Mouse (Mus musculus) splenic B cell, adult 2 months (primary cell): Measurements from ENCODE around the gene Mbtd1.

Experiments
- DNase-seq: peaks from one replicate; pipeline ENCODE4 v3.0.0-alpha.2; 2011; ENCODE audit warnings: low read depth, low spot score
- H3K27me3 ChIP-seq: 2 replicates; pipeline ENCODE4 v1.6.1; 2012; ENCODE audit warnings: mild to moderate bottlenecking, low read length, moderate library complexity, mixed read lengths; ENCODE audit not compliant: control insufficient read depth, poor library complexity, insufficient read depth, severe bottlenecking
- H3K36me3 ChIP-seq: 2 replicates; pipeline ENCODE4 v1.6.1; 2012; ENCODE audit warnings: mild to moderate bottlenecking, low read length, moderate library complexity, mixed read lengths; ENCODE audit not compliant: control insufficient read depth, poor library complexity, insufficient read depth, severe bottlenecking

Gene Mbtd1

GRCm38 (mm10) chr11:93885572-93886410, at the start of gene Mbtd1, which contains the start of gene Utp18:
TSS of gene Mbtd1 (plus strand) at chr11:93885852.
TSS of gene Utp18 (minus strand) at chr11:93885766.
- DNase-seq, result peak; percentile 98
- no peaks in the 10 kb centered on the region for H3K27me3 ChIP-seq
- H3K36me3 ChIP-seq, result peaks cover 6% of the 10 kb centered on the region

- no peaks in the 10 kb centered on the region for H3K27me3 ChIP-seq
- DNase-seq, result no peak
- no peaks in the 10 kb centered on the region for H3K36me3 ChIP-seq
Measured at GRCm38 (mm10) chr11:93847342-93847741, 38.3 kb upstream of the Mbtd1 start.

GRCm38 (mm10) chr11:93852546-93852945, 33.1 kb upstream of the Mbtd1 start:
- H3K36me3 ChIP-seq, result no peaks in the 10 kb centered on the region
- DNase-seq, result no peak
- no peaks in the 10 kb centered on the region for H3K27me3 ChIP-seq

- H3K36me3 ChIP-seq, result no peaks in the 10 kb centered on the region
- peak; percentile 66 for DNase-seq
- no peaks in the 10 kb centered on the region for H3K27me3 ChIP-seq
Measured at GRCm38 (mm10) chr11:93856284-93856955, 29.2 kb upstream of the Mbtd1 start.

DNA sequence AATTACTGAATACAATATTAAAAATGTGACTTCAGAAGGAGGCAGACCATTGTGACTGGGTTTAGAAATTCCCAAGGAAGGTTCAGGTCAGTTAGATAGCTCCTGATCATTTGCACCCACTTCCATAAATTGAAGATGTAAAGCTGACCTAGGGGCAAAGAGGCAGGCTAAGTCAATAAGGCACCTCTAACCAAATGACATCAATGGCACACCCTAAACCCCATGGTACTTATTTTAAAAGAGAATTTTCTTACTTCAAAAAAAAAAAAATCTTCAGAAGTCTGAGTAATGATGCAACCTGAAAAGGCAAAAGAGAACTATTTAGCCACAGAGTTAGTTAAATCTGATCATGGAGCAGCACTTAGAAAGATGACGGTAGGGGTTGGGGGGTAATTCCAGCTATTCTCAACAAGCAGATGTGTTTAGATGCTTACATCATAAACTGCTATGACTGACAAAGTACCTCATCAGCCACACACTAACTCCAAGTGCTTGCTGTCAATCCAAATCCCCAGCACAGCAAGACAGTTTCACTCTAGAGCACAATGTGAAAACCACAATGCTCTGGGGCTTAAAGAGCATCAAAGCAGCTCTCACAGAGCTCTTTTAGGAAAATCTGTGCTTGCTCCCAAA, 25.0 kb upstream of the Mbtd1 start:
- H3K36me3 ChIP-seq, result no peaks in the 10 kb centered on the region
- no peaks in the 10 kb centered on the region for H3K27me3 ChIP-seq
- no peak for DNase-seq

- peak; percentile 10 for DNase-seq
- Histone ChIP-seq H3K27me3 (no peaks in the 10 kb centered on the region), H3K36me3 (peaks cover under 1% of the 10 kb centered on the region)
Measured at GRCm38 (mm10) chr11:93861193-93861592, 24.5 kb upstream of the Mbtd1 start.

DNA sequence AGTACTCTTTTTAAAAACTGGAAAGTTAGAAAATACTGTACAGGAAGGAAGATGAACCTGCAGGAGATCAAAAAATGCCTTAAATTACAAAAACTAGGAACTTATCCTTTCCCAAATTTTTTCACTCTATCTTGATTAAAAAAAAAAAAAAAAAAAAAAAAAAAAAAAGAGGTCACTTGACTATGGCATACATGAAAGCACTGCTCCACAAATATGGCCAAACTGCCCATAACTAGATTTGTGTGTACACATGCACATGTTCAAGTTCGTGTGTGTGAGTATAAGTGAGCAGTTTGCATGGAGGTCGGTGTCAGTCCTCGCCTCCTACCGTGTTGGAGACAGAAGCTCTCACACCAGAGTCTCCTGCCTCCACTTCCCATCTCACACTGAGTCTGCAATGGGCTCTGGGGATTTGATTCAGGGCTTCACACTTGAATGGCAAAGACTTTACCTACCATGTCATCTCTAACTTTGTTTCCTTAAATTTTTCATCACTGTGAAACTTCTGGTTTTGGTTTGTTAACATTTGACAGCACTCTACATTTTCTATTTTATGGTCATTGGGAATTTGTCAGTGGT, 23.5 kb upstream of the Mbtd1 start:
- Histone ChIP-seq H3K27me3 (no peaks in the 10 kb centered on the region), H3K36me3 (peaks cover 9% of the 10 kb centered on the region)
- DNase-seq, result peak; percentile 5

GRCm38 (mm10) chr11:93862638-93863037, 23.0 kb upstream of the Mbtd1 start:
- DNase-seq, result no peak
- H3K36me3 ChIP-seq, result peaks cover 12% of the 10 kb centered on the region
- no peaks in the 10 kb centered on the region for H3K27me3 ChIP-seq

DNA sequence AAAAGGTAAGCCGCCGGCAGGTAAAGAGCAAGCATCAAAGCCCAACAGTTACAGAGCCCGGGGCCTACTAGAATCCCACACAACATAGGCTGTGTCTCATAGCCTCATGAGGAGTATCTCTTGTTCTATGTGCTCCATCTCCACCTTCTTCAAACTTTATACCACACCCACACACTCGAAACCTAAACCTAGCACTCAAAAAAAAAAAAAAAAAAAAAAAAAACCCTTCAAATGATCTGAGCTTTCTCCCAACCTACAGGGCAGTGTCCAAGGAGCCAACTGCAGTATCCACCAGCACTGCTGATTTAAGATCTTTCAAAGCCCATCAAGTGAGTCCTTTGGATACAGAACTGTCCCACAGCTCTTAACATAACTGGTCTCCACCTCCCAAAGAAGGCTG, 1.6 kb upstream of the Mbtd1 start:
- peak; percentile 6 for DNase-seq
- Histone ChIP-seq H3K36me3 (peaks cover 6% of the 10 kb centered on the region), H3K27me3 (no peaks in the 10 kb centered on the region)

DNA sequence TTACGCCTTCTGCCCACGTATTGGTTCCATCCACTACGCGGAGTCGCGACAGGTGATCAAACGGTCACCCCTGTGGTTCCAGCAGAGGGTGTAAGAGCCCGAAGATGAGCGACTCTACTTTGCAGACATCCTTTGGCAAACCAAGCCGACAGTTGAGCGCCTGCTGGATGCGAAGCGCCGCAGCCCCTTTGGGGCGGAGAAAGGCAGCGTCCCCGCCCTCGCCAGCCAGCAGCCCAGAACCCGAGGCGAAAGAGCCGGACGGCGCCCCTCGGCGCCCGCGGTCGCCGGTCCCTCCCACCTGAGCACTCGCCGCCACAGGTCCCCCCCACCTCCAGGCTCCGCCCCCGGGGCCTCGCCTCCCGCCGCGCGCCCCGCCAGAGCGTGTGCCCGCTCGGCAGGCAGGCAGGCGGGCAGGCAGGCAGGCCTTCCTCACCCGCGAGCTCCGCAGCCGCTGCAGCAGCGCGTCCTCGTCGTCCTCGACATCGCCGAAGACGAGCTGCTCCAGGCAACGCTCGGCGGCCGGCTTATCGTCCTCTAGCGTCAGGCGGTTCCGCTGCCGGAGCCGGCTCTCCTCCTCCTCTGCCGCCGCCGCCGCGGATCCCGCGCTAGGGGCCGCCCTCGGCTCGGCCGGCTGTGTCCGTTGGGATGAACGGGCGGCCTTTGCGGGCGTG, 616 bp upstream of the Mbtd1 start:
- peak; percentile 87 for DNase-seq
- Histone ChIP-seq H3K36me3 (peaks cover 6% of the 10 kb centered on the region), H3K27me3 (no peaks in the 10 kb centered on the region)

DNA sequence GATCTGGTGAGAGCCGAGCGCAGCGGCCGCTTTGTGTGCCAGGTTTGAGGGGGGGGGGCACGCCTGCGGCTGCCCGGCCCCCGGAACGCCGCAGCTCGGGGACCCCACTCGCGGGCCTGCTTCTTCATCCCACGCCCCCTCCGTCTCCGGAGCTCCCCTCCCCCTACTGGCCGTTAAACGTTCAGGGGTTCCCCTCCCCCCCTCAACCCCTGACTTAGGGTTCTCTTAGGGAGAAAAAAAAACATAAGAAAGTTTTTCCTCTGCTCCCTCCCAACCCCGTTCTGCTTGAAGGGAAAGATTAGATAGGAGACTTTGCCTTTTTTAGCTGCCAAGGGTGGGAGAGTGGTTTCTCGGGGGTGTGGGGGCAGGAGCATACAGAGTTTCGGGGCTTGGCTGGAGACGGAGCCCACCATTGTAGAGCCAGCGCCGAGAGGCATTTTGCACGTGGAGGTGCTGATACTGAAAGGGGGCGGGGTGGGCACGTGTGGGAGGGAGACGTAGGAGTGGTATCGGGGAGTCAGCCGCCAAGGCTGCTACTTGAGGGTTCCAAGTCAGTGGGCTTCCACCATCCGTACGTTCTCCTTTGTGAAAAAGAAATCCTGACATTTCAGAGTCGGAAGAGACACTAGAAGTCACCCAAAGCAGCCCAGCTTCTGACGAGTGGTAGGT, 893 bp downstream of the Mbtd1 start:
- peak; percentile 67 for DNase-seq
- no peaks in the 10 kb centered on the region for H3K27me3 ChIP-seq

DNA sequence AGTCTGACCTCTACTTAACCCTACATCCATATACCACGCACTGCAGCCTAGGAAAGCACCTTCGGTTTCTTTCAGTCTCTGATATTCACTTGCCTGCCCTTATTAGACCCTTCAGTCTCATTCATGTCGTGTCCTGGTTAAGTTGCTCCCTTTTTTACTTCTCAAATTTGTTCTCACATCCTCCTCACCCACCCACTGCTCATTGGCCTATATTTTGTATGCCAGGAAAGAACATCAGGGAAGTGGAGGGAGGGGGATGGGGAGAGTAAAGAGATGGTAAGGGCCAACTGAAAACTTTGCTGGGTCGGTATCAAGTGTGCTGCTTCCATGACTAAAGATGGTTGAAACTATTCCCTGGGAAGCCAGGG, 1.4 kb downstream of the Mbtd1 start:
- no peaks in the 10 kb centered on the region for H3K27me3 ChIP-seq
- no peak for DNase-seq
- H3K36me3 ChIP-seq, result peaks cover 4% of the 10 kb centered on the region

More for the DNA sequence above, 893 bp downstream of the Mbtd1 start:
- H3K36me3 ChIP-seq, result peaks cover 4% of the 10 kb centered on the region

- DNase-seq, result no peak
- no peaks in the 10 kb centered on the region for H3K36me3 ChIP-seq
- no peaks in the 10 kb centered on the region for H3K27me3 ChIP-seq
Measured at GRCm38 (mm10) chr11:93897732-93898131, 12.1 kb downstream of the Mbtd1 start.

- Histone ChIP-seq H3K36me3 (peaks cover 9% of the 10 kb centered on the region; the same call in 1 of the 2 replicates), H3K27me3 (no peaks in the 10 kb centered on the region)
- DNase-seq, result no peak
Measured at GRCm38 (mm10) chr11:93906834-93907233, 21.2 kb downstream of the Mbtd1 start.
